Mouse (Mus musculus): ENCODE measurements at regions not wholly inside any gene's neighbourhood (a gene's known extent, or its start where the extent isn't known, plus 50 kb on each side); places are given as distances from the start of the nearest gene placed in this dataset.

DNA sequence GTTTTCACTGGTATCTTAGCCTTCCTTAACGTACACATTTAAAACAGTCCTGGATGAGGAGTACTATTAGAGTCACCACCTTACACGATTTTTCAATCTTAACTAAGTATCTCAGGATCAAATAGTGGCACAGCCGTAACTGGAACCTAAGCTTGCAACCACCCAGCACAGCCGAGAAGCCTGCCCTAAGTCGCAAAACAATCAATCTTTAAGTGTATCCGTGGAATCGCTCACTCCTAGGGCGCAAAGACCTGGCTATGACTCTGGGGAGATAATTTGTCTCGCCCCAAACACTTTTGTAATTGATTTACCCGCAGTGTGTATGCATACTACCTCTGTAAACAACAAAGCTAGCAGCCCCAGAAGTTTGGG, 62.6 kb upstream of the Cp start:
- TF ChIP-seq CTCF (IDR thresholded peaks at IDR 0.05; ENCODE audit: insufficient read depth, low read depth, low read length) (no peak), POLR2A (IDR thresholded peaks at IDR 0.05; ENCODE audit: insufficient read depth, low read depth, low read length) (no peak)
